Mouse (Mus musculus): Measurements from ENCODE around the gene Psrc1.

DNA sequence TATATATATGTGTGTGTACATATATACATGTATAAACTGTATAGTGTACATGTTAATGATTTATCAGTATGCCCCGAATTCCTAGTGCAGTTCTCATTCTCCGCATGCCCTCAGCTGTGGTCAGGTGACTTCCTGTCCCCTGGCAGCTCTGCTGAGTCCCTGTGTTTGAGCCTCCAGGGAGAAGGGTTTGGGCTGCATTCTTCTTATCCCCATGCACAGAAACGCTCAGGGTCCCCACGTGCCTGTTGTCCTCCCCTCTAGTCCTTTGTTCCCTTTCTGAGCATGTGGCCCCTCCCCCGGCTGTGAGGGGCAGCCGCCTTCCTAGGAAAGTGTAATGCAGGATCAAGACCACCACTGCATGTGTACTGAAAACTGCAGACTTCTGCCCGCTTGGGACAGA is 22.7 kb upstream of the Psrc1 start:
- TF ChIP-seq POLR2A (IDR thresholded peaks at IDR 0.05; ENCODE audit: borderline replicate concordance, control insufficient read depth, low read depth, low read length): no peak
- no peak for TF ChIP-seq CTCF (IDR thresholded peaks at IDR 0.05; ENCODE audit: control insufficient read depth, insufficient read depth, low read length)

All from bone marrow, adult 2 months (tissue).